Mouse (Mus musculus): ENCODE measurements around the gene Hsd17b14.

Gene Hsd17b14

GRCm38 (mm10) chr7:45529461-45529860 is 25.2 kb upstream of the Hsd17b14 start:
- DNase-seq (ENCODE audit: low spot score in 2 of 2): no peak

- no peak for DNase-seq (ENCODE audit: low spot score in 2 of 2)
Measured at GRCm38 (mm10) chr7:45530643-45531042, 24.1 kb upstream of the Hsd17b14 start.

GRCm38 (mm10) chr7:45535676-45536075 is 19.0 kb upstream of the Hsd17b14 start:
- DNase-seq (ENCODE audit: low spot score in 2 of 2): no peak

- no peak for DNase-seq (ENCODE audit: low spot score in 2 of 2)
Measured at GRCm38 (mm10) chr7:45537602-45538001, 17.1 kb upstream of the Hsd17b14 start.

- no peak for DNase-seq (ENCODE audit: low spot score in 2 of 2)
Measured at GRCm38 (mm10) chr7:45538163-45539041, 16.3 kb upstream of the Hsd17b14 start.

- no peak for DNase-seq (ENCODE audit: low spot score in 2 of 2)
Measured at GRCm38 (mm10) chr7:45539095-45539494, 15.6 kb upstream of the Hsd17b14 start.

- DNase-seq (ENCODE audit: low spot score in 2 of 2): no peak
Measured at GRCm38 (mm10) chr7:45540213-45540612, 14.5 kb upstream of the Hsd17b14 start.

GRCm38 (mm10) chr7:45544525-45544924 is 10.2 kb upstream of the Hsd17b14 start:
- no peak for DNase-seq (ENCODE audit: low spot score in 2 of 2)

GRCm38 (mm10) chr7:45549641-45550436 is 4.9 kb upstream of the Hsd17b14 start:
- no peak for DNase-seq (ENCODE audit: low spot score in 2 of 2)

- DNase-seq (ENCODE audit: low spot score in 2 of 2): no peak
Measured at GRCm38 (mm10) chr7:45550821-45551511, 3.7 kb upstream of the Hsd17b14 start.

- DNase-seq (ENCODE audit: low spot score in 2 of 2): no peak
Measured at GRCm38 (mm10) chr7:45551512-45551883, 3.2 kb upstream of the Hsd17b14 start.

GRCm38 (mm10) chr7:45553519-45553918 is 1.2 kb upstream of the Hsd17b14 start:
- no peak for DNase-seq (ENCODE audit: low spot score in 2 of 2)

- DNase-seq (ENCODE audit: low spot score in 2 of 2): no peak
Measured at GRCm38 (mm10) chr7:45553990-45554389, 703 bp upstream of the Hsd17b14 start.

GRCm38 (mm10) chr7:45555787-45556186 is 1.1 kb downstream of the Hsd17b14 start:
- DNase-seq (ENCODE audit: low spot score in 2 of 2): peak; percentile 69 to 89

- DNase-seq (ENCODE audit: low spot score in 2 of 2): no peak
Measured at GRCm38 (mm10) chr7:45558907-45559306, 4.2 kb downstream of the Hsd17b14 start.

- no peak for DNase-seq (ENCODE audit: low spot score in 2 of 2)
Measured at GRCm38 (mm10) chr7:45560241-45560640, 5.5 kb downstream of the Hsd17b14 start.

- DNase-seq (ENCODE audit: low spot score in 2 of 2): peak; percentile 76 to 86
Measured at GRCm38 (mm10) chr7:45560843-45561623, 6.3 kb downstream of the Hsd17b14 start.

GRCm38 (mm10) chr7:45561624-45562520 is 7.2 kb downstream of the Hsd17b14 start:
- peak in 1 of 2 experiments; percentile 21 for DNase-seq (ENCODE audit: low spot score in 2 of 2)

- DNase-seq (ENCODE audit: low spot score in 2 of 2): no peak
Measured at GRCm38 (mm10) chr7:45564811-45565210, 10.1 kb downstream of the Hsd17b14 start.

- no peak for DNase-seq (ENCODE audit: low spot score in 2 of 2)
Measured at GRCm38 (mm10) chr7:45565446-45565845, 10.8 kb downstream of the Hsd17b14 start.
